Mouse (Mus musculus): Measurements from ENCODE around the gene Gas2l1. TPM values are rescaled to one million over a fixed set of nuclear protein-coding genes. Genes with fewer than 3 reads are reported as not detected.
A peak's percentile ranks its signal among the peaks of the same experiment; 100 is the strongest.

The Gas2l1 gene
- polyA plus RNA-seq, 1 experiment = 28.4 TPM

DNA sequence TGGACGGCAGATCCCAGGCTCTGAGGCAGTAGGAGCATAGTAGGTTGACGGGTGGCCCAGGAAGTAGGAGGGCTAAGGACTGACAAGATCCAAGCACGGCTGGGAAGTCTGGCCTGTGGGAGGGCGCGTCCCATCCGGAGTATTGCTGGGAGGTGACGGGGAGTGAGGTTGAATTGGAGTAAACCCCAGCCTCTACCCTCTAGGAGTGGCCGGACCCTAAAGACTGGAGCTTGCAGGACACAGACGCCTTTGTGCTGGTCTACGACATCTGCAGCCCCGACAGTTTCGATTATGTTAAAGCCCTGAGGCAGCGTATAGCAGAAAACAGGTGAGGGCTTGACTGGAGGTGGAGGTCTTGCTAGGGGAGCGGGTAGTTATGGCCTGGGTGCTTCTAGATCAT lies 5.9 kb downstream of the Gas2l1 start:
- Histone ChIP-seq H3K27me3 (ENCODE audit: control insufficient read depth, insufficient read depth, low read length, poor library complexity, severe bottlenecking) (0 out of 2 replicates have a peak, but pooled peaks cover 3% of the 10 kb centered on the region), H3K27ac (ENCODE audit: insufficient read depth, low read length) (no peak overlapping the region), H3K36me3 (ENCODE audit: control insufficient read depth, insufficient read depth, low read length, poor library complexity, severe bottlenecking) (no peaks in the 10 kb centered on the region), H3K9me3 (replicated peaks; ENCODE audit: control insufficient read depth, insufficient read depth, low read length, poor library complexity, severe bottlenecking) (no peaks in the 10 kb centered on the region), H3K4me1 (ENCODE audit: control insufficient read depth, insufficient read depth, low read length) (peaks cover 11% of the 10 kb centered on the region), H3K9ac (ENCODE audit: low read depth, poor library complexity, severe bottlenecking) (no peak overlapping the region), H3K4me3 (ENCODE audit: low read depth, low read length) (no peak overlapping the region)
- TF ChIP-seq EP300 (IDR thresholded peaks at IDR 0.05; ENCODE audit: insufficient read depth, low read depth, low read length) (no peak), POLR2A (IDR thresholded peaks at IDR 0.05; ENCODE audit: insufficient read depth, low read length) (no peak), CTCF (IDR thresholded peaks at IDR 0.05; ENCODE audit: low read depth, low read length) (no peak)

GRCm38 (mm10) chr11:5058783-5059182 lies 6.3 kb downstream of the Gas2l1 start:
- 0 out of 2 replicates have a peak, but pooled peaks cover 3% of the 10 kb centered on the region for H3K27me3 ChIP-seq (ENCODE audit: control insufficient read depth, insufficient read depth, low read length, poor library complexity, severe bottlenecking)
- no peaks in the 10 kb centered on the region for H3K36me3 ChIP-seq (ENCODE audit: control insufficient read depth, insufficient read depth, low read length, poor library complexity, severe bottlenecking)
- H3K4me3 ChIP-seq (ENCODE audit: low read depth, low read length) = no peak overlapping the region
- TF ChIP-seq POLR2A (IDR thresholded peaks at IDR 0.05; ENCODE audit: insufficient read depth, low read length) = no peak
- TF ChIP-seq EP300 (IDR thresholded peaks at IDR 0.05; ENCODE audit: insufficient read depth, low read depth, low read length) = no peak
- TF ChIP-seq CTCF (IDR thresholded peaks at IDR 0.05; ENCODE audit: low read depth, low read length) = no peak
- no peaks in the 10 kb centered on the region for H3K9me3 ChIP-seq (replicated peaks; ENCODE audit: control insufficient read depth, insufficient read depth, low read length, poor library complexity, severe bottlenecking)
- peaks cover 14% of the 10 kb centered on the region for H3K4me1 ChIP-seq (ENCODE audit: control insufficient read depth, insufficient read depth, low read length)
- H3K27ac ChIP-seq (ENCODE audit: insufficient read depth, low read length) = no peak overlapping the region
- H3K9ac ChIP-seq (ENCODE audit: low read depth, poor library complexity, severe bottlenecking) = no peak overlapping the region

GRCm38 (mm10) chr11:5057856-5058641 lies 7.1 kb downstream of the Gas2l1 start, which contains the start of gene Rasl10a:
Rasl10a (plus strand) TSS chr11:5058128.
- 0 out of 2 replicates have a peak, but pooled peaks cover 3% of the 10 kb centered on the region for H3K27me3 ChIP-seq (ENCODE audit: control insufficient read depth, insufficient read depth, low read length, poor library complexity, severe bottlenecking)
- H3K9me3 ChIP-seq (replicated peaks; ENCODE audit: control insufficient read depth, insufficient read depth, low read length, poor library complexity, severe bottlenecking) = no peaks in the 10 kb centered on the region
- peak within 1 kb of the TSS; percentile 64 for H3K4me3 ChIP-seq (ENCODE audit: low read depth, low read length)
- H3K36me3 ChIP-seq (ENCODE audit: control insufficient read depth, insufficient read depth, low read length, poor library complexity, severe bottlenecking) = no peaks in the 10 kb centered on the region
- peaks cover 14% of the 10 kb centered on the region for H3K4me1 ChIP-seq (ENCODE audit: control insufficient read depth, insufficient read depth, low read length)
- no peak for TF ChIP-seq CTCF (IDR thresholded peaks at IDR 0.05; ENCODE audit: low read depth, low read length)
- TF ChIP-seq EP300 (IDR thresholded peaks at IDR 0.05; ENCODE audit: insufficient read depth, low read depth, low read length) = no peak
- no peak for TF ChIP-seq POLR2A (IDR thresholded peaks at IDR 0.05; ENCODE audit: insufficient read depth, low read length)
- no peak within 1 kb of the TSS for H3K27ac ChIP-seq (ENCODE audit: insufficient read depth, low read length)
- H3K9ac ChIP-seq (ENCODE audit: low read depth, poor library complexity, severe bottlenecking) = peak within 1 kb of the TSS; percentile 62

GRCm38 (mm10) chr11:5057541-5057855 lies 7.6 kb downstream of the Gas2l1 start:
- Histone ChIP-seq H3K9me3 (replicated peaks; ENCODE audit: control insufficient read depth, insufficient read depth, low read length, poor library complexity, severe bottlenecking) (no peaks in the 10 kb centered on the region), H3K27me3 (ENCODE audit: control insufficient read depth, insufficient read depth, low read length, poor library complexity, severe bottlenecking) (0 out of 2 replicates have a peak, but pooled peaks cover 3% of the 10 kb centered on the region), H3K9ac (ENCODE audit: low read depth, poor library complexity, severe bottlenecking) (peak overlapping the region; percentile 62), H3K36me3 (ENCODE audit: control insufficient read depth, insufficient read depth, low read length, poor library complexity, severe bottlenecking) (no peaks in the 10 kb centered on the region), H3K27ac (ENCODE audit: insufficient read depth, low read length) (no peak overlapping the region), H3K4me3 (ENCODE audit: low read depth, low read length) (peak overlapping the region; percentile 64), H3K4me1 (ENCODE audit: control insufficient read depth, insufficient read depth, low read length) (peaks cover 12% of the 10 kb centered on the region)
- TF ChIP-seq CTCF (IDR thresholded peaks at IDR 0.05; ENCODE audit: low read depth, low read length) = no peak
- no peak for TF ChIP-seq EP300 (IDR thresholded peaks at IDR 0.05; ENCODE audit: insufficient read depth, low read depth, low read length)
- no peak for TF ChIP-seq POLR2A (IDR thresholded peaks at IDR 0.05; ENCODE audit: insufficient read depth, low read length)

GRCm38 (mm10) chr11:5057064-5057463 lies 8.1 kb downstream of the Gas2l1 start:
- no peaks in the 10 kb centered on the region for H3K36me3 ChIP-seq (ENCODE audit: control insufficient read depth, insufficient read depth, low read length, poor library complexity, severe bottlenecking)
- H3K27me3 ChIP-seq (ENCODE audit: control insufficient read depth, insufficient read depth, low read length, poor library complexity, severe bottlenecking) = 0 out of 2 replicates have a peak, but pooled peaks cover 3% of the 10 kb centered on the region
- H3K27ac ChIP-seq (ENCODE audit: insufficient read depth, low read length) = no peak overlapping the region
- TF ChIP-seq CTCF (IDR thresholded peaks at IDR 0.05; ENCODE audit: low read depth, low read length) (no peak), EP300 (IDR thresholded peaks at IDR 0.05; ENCODE audit: insufficient read depth, low read depth, low read length) (no peak)
- peaks cover 13% of the 10 kb centered on the region for H3K4me1 ChIP-seq (ENCODE audit: control insufficient read depth, insufficient read depth, low read length)
- no peak overlapping the region for H3K9ac ChIP-seq (ENCODE audit: low read depth, poor library complexity, severe bottlenecking)
- H3K4me3 ChIP-seq (ENCODE audit: low read depth, low read length) = no peak overlapping the region
- H3K9me3 ChIP-seq (replicated peaks; ENCODE audit: control insufficient read depth, insufficient read depth, low read length, poor library complexity, severe bottlenecking) = no peaks in the 10 kb centered on the region
